Mouse (Mus musculus) right cerebral cortex, postnatal 14 days (tissue): ENCODE results near the gene Col2a1.

Source experiments
- DNase-seq: peaks from one replicate; pipeline ENCODE4 v3.0.0; 2022

Gene Col2a1

DNA sequence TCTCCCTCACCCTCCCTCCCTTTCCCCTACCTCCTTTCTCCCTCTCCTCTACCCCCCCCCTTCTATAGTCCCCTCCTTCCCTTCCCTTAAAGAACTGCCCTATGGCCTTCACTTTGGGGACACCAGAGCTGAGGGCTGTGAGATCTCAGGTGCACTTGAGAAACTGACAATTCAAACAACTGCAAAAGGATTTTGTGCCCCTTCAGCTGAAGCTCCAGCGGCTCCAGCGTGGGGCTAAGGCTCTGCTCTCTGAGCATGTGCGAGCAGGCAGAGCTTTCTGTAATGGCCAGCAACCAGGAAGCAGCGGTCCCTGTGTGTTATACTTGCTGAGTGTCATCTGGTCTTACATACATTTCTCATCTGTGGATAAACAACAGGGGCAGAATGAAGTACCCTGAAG, 48.8 kb downstream of the Col2a1 start:
- DNase-seq, result no peak

DNA sequence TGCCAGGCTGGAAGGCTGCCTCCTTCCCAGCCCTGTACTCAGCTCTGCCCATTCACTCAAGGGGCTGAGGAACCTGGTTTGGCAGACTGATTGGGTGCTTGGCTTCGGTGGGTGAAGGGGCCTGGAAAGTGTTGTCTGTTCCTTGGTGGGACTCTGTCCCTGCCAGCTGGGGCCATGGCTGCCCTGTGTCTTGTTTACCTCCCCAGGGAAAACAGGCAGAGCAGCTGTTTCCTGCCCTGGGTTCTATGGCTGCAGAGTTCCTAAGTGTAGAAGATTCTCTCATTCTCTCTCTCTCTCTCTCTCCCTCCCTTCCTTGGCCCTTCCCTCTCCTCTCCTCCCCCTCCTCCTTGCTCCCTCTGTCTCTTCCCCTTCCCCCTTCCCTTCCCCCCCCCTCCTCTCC, 49.2 kb downstream of the Col2a1 start:
- no peak for DNase-seq

DNA sequence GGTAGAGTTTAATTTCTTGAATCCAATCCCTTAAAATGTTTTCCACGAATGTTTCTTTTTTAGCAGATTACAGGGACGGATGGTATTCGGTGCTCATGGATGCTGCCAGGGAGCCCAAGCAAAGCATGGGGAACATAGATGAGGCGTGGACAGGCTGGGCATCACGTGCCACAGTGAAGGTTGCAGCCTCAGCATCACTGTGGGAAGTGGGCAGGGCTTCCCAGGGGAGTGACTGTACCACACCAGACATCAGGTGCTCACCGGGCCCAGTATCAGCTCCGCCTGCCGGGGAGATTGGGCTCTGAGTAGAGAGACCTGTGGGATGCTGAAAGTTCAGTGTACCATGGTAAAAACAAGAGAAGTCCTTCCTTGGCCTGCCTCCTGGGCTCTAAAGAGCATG, 49.8 kb downstream of the Col2a1 start:
- no peak for DNase-seq

DNA sequence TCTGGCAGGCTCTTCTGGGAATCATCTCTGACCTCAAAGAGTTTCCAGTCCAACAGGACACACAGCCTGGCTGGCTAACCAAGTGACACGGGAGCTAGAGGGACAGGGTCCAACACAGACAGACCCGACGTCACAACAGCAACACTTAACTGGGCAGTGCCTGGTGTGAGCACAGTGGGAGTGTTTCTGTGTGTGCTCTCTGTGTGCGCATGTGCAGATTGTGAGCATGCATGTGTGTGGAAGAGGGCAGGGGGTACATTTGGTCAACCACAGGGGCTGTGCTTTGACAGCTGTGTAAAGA, 51.7 kb downstream of the Col2a1 start:
- DNase-seq, result no peak

DNA sequence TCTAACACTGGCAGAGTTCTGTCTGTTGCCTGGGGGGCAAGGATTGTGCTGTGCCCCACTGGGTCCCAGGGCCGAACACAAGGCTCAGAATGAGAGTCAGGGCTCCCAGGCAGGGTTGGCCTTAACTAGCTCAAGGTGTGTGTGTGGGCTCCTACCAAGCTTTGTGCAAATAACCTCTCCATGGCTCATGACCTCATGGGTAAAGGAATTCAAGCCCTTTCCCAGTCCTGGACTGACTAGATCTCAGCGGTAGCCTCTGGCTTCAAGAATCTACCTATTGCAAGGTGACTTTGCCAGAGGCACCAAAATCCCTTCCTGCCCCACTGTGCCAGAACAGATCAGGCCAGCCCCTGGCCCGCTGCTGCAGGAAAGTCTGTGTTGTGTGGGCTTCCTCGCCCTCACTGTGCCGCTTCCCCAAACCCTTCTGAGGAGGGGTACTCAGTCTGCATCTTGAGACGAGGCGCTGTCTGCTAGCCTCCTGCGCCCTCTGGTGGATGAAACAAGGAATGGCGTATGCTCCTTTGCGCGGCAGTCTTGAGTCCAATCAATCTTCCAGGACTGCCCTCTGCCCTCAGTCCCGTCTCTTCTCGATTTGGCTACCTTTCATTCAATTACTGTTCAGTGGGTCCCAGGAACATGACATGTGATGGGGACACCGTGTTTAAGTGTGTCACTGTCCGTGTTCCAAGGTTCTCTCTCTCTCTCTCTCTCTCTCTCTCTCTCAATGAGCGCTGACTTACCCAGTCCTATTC, 52.2 kb downstream of the Col2a1 start:
- peak; percentile 65 for DNase-seq

DNA sequence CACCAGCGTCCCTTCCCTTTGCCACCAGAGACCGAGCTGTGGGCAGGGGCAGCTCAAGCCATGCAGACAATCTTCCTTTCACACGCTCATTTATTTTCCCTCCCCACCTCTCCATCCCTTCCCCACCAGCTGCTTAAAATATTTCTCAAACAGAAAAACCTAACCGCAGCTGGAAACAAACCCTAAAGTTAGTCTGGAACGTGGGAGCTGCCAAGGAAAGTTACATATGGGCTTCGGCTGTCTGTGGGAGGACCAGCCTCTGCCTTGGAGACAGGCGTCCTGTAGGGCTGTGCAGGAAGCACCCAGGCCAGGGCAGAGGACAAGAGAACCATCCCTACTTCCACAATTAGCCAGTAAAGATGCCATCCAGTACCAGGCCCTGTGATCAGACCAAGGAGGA, 54.3 kb downstream of the Col2a1 start:
- DNase-seq, result no peak

DNA sequence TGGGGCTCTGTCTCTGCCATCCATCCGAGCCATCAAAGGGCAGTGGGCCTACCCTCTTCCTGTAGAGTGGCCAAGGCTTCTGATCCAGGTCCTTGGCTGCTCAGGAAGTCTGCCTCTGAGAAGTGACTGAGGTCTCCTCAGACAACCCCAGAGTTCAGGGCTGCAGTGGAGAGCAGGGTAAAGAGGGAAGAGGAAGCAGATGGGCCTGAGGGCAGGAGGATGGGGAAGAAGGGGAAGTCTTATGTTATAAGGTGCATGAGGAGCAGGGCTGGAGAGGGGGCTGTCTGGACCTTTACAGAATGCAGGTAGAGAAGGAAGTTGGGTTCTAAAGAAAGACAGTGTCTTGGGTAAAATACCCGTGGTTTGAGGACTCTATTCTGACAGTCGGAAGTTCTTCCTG, 54.8 kb downstream of the Col2a1 start:
- DNase-seq, result no peak

DNA sequence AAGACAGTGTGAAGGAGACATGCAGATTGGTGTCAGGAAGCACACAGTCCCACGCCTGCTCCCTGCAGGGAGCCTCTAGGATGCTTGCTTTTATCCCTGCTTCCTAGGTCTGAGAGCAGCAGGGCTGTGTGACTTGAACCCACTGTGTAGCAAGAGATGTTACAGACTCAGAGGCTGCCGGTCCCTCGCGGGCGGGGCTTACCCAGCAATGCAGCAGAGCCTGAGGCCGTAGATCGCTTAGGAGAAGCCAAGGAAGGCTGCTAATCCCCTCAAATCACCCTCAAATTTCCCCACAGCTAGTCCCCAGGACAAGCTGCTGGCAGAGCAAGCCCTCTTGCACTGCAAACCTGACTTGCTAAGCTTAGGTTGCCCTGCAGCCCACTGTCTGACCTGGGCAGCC, 55.8 kb downstream of the Col2a1 start:
- DNase-seq, result no peak

DNA sequence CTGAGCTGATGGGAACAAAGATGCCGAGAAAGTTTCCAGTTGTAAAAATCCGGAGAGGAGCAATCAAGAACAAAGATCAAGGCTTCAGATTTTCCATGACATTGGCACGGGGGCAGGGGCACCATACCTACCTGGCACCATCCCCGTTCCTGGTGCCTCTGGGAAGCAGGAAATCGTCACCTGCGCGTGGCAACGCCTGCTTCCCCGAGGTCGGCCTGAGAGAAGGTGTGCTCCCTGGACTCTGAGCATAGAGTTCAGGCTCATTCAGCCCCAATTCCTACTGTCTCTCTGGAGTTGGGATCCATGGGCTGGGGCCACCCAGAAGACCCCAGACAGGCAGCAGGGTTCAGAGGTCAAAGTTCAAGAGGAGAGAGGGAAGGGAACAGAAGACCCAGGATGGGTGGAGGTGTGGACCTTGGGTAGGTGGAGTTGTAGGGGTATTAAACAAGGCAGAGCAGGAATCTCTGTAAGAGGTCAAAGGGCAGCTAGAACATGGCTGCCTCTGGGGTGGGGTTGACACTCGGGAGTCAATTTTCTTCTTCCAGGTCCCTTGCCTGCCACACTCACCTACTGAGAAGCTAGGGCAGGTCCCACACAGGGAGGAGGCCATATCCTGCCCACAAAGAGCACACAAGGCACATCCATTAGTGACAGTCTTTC, 58.7 kb downstream of the Col2a1 start:
- no peak for DNase-seq

DNA sequence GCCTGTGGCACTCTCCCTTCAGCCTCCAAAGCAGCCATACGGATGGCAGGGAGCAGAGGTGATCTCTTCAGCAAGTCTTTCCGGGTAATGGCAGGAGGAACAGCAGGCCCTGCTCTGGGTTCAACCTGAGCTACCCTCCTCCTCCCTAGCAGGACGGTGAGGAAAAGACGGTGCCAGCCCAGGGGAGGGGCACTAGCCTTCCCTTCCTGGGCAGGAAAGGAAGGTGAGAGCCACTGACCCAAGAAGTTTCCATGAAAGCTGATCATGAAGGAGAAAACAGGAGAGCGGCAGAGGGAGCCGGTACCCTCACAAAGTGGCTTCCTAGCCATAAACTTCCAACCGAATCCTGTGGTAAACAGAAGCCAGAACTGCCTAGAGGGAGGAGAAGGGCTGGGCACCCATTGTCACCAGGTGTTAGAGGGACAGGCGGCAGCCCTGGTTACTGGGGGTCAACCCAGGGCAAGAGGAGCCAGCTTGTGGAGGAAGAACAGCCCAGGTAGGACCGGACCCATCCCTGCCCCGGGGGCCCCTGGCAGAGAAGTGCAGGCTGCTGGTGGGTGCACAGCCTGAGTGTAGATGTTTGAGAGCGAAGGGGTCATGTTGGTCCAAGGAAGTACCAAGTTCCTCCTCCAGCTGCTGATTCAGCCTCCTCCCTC, 59.4 kb downstream of the Col2a1 start:
- no peak for DNase-seq

DNA sequence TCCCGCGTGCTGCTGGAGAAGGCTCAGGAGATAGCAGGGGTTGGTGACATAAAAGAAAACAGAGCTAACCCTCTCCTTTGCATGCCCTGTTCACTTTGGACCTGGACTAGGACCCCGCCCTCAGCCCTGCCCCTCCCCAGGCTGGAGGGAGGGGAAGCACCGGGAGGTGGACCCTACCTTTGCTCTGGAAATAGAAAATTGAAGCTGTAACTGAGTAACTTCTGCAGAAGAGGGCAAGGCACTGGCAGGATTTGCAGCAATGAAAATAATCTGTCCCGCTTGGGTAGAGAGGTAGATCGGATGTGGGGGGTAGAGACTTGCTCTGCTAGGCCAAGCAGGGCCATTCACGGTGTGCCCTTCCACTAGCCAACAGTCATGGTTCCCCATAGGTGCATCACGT, 61.1 kb downstream of the Col2a1 start:
- DNase-seq, result no peak

DNA sequence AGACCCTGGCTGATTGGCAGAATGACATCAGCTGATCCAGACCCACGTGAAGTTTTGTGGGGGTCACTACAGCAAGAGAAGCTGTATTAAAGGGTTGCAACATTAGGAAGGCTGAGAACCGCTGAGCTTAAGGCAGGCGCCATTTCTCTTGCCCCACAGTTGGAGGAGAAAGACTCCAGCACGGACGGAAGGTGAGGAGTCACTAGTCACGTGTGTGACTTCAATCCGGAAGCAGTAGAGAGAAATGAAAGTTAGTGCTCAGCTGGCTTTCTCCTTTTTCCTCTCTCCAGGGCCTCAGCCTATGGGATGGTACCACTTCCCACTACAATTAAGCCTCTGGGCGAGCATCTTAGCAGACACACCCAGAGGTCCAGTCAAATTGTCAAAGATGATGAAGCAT, 62.0 kb downstream of the Col2a1 start:
- DNase-seq, result no peak

DNA sequence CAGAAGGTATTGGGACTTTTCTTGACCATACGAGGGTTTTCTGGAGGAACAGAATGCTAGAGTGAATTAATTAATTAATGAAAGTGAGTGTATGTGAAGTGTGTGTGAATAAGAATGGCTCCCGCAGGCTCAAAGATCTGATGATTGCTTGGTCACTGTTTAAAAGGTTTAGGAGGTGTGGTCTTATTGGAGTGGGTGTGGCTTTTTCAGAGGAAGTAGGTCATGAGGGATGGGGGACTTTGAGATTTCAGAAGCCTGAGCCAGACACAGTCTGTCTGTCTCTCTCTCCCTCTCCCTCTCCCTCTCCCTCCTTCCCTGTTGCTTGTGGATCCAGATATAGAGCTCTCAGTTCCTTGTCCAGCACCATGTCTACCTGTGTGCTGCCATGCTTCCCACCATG, 63.2 kb downstream of the Col2a1 start:
- DNase-seq, result no peak

DNA sequence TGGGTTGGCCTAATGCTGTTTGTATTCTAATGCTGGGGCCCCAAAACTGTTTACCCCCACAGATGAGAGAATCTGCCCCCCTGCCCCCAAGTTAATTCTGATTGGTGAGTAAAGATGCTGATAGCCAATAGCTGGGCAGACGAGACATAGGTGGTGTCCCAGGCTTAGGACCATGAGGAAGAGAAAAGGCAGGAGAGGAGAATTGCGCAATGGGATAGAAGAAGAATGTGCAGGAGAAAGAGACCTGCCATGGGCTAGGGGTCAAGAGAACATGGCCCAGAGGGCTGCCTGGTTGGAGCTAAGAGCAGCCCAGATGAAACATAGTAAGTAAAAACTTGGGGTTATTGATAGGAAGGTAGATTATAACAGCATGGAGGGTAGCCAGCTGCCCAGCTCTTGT, 64.4 kb downstream of the Col2a1 start:
- DNase-seq, result no peak

DNA sequence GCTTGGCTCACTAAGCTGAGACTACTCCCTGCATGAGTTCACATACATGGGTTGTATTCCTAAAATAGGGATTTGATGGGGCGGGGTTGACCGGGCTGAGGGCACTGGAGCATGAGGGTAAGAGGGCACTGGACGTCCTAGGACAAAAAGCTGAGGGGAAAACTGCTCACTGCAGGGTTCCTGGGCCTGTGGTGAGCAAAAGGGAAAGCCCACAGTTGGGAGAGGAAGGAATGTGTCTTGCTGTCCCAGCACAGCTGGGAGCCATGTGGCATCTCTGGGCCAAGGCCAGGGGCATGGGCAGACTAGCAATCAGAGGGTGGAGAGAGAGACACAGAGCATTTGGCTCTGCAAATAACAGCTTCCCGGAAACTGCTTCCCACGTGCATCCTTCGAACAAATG, 65.9 kb downstream of the Col2a1 start:
- no peak for DNase-seq

DNA sequence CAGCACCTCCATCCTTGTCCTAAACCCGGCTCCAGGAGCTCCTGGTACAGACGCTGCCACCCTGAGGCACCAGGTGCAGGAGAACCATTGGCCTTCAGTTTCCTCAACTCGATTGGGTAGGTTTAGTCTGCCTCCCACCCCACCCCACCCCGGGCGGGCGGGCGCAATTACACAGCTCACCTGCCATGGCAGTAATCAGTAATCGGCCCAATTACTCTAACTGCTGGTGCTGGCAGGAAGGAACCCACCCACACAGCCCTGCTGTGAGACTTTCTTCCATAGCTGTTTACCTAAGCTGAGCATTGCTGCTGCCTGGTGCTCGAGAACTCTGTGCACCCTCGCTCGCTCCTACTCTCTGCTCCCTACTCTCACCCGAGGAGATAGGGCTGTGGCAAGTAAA, 72.1 kb downstream of the Col2a1 start:
- DNase-seq, result no peak

DNA sequence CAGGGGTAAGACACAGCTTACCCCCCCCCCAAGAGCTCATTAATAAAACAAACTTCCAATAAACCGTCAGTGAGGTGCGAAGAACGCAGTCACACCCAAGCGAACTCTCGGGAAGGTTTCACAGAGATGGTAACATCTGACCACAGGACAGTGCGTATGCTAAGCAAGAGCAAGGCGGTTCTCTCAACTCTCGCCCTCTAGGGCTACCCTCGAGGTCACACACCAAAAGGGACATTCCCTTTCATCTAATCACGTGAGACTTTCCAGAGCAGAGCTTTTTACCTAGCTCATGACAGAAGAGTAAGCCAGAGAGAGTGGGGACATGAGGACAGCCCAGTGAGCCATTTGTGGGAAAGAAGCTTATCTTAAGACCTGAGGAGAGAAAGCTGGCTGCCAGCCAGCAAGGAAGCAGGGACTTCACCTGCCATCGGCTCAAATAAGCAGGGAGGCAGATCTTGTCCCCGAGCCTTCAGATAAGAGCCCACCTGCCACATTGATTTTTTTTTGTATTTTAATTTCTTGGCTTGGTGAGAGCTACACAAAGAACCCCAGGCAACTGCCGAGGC, 75.2 kb downstream of the Col2a1 start:
- no peak for DNase-seq

DNA sequence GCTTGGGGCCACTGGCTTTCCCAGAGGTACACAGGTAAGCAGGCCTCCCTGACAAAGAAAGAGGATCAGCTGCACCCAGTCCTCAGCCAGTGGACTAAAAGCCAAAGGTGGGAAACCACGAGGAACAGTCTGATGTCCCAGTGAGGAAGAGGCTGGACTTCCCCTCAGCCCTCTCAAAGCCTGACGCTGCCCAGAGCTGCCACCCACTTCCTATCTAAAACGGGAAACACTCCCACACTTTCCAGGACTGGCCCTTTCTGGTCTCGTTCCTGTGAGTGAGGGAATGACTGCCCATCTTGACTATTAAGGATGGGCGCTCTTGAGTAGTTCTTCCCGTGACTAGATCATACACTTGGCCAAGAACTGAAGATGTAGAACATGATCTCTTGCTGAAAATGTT, 76.7 kb downstream of the Col2a1 start:
- DNase-seq, result no peak

DNA sequence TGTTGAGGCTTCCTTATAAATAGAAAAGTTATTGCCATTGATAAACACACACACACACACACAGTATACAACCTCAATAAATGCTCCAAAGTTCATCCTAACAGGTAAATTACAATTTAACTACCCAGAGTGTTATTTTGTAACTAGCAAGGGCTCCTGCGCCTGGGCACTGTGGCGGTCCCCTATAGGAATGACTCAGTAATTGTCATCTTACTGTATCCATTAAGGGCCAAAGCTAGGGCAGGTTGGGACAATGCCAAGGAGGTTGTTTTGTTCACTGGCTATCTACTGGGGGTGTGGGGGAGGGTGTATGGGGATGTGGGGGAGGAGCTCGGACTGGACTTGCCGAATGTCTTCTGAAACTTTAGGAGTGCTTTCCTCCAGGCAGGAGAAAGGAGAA, 77.5 kb downstream of the Col2a1 start:
- DNase-seq, result no peak
